Mouse (Mus musculus): Measurements from ENCODE around the gene 2700097O09Rik. TPM values are rescaled to one million over a fixed set of nuclear protein-coding genes. Genes with fewer than 3 reads are reported as not detected.

2700097O09Rik gene
- polyA plus RNA-seq, 1 experiment from 2014 or later = 31.8 TPM

GRCm38 (mm10) chr12:55060212-55060898 lies 19.6 kb downstream of the 2700097O09Rik start:
- no peak for ATAC-seq (ENCODE audit: low FRiP score, low read depth)
- 89% methylated on average over 6 of the region's 6 CpGs for WGBS

GRCm38 (mm10) chr12:55059812-55060211 lies 20.1 kb downstream of the 2700097O09Rik start:
- Histone ChIP-seq H3K4me1 (replicated peaks) (no peaks in the 10 kb centered on the region), H3K27me3 (no peaks in the 10 kb centered on the region), H3K9me3 (no peaks in the 10 kb centered on the region), H3K4me3 (no peak overlapping the region), H3K27ac (replicated peaks) (no peak overlapping the region), H3K36me3 (peaks cover 8% of the 10 kb centered on the region), H3K9ac (no peak overlapping the region), H3K4me2 (no peak overlapping the region)
- no peak for ATAC-seq (ENCODE audit: low FRiP score, low read depth)
- 85% methylated on average over 3 of the region's 3 CpGs for WGBS

More at GRCm38 (mm10) chr12:55060212-55060898, 19.6 kb downstream of the 2700097O09Rik start:
- H3K9me3 ChIP-seq = no peaks in the 10 kb centered on the region
- H3K4me3 ChIP-seq = no peak overlapping the region
- no peak overlapping the region for H3K9ac ChIP-seq
- peaks cover 8% of the 10 kb centered on the region for H3K36me3 ChIP-seq
- no peaks in the 10 kb centered on the region for H3K4me1 ChIP-seq (replicated peaks)
- no peak overlapping the region for H3K27ac ChIP-seq (replicated peaks)
- no peaks in the 10 kb centered on the region for H3K27me3 ChIP-seq
- H3K4me2 ChIP-seq = no peak overlapping the region

GRCm38 (mm10) chr12:55058865-55059615 lies 20.9 kb downstream of the 2700097O09Rik start:
- Histone ChIP-seq H3K4me1 (replicated peaks) (no peaks in the 10 kb centered on the region), H3K27ac (replicated peaks) (no peak overlapping the region)

GRCm38 (mm10) chr12:55056703-55057102 lies 23.2 kb downstream of the 2700097O09Rik start:
- WGBS = 89% methylated on average over 2 of the region's 2 CpGs

More at GRCm38 (mm10) chr12:55058865-55059615, 20.9 kb downstream of the 2700097O09Rik start:
- Histone ChIP-seq H3K9ac (no peak overlapping the region), H3K9me3 (no peaks in the 10 kb centered on the region), H3K4me3 (no peak overlapping the region), H3K36me3 (peaks cover 8% of the 10 kb centered on the region), H3K4me2 (no peak overlapping the region), H3K27me3 (no peaks in the 10 kb centered on the region)
- 71% methylated on average over 6 of the region's 6 CpGs for WGBS
- ATAC-seq (ENCODE audit: low FRiP score, low read depth) = no peak

GRCm38 (mm10) chr12:55054551-55055241 lies 25.2 kb downstream of the 2700097O09Rik start:
- H3K9me3 ChIP-seq = no peaks in the 10 kb centered on the region

More at GRCm38 (mm10) chr12:55056703-55057102, 23.2 kb downstream of the 2700097O09Rik start:
- H3K27ac ChIP-seq (replicated peaks) = no peak overlapping the region
- H3K4me3 ChIP-seq = no peak overlapping the region
- no peaks in the 10 kb centered on the region for H3K9me3 ChIP-seq
- H3K4me2 ChIP-seq = no peak overlapping the region
- no peaks in the 10 kb centered on the region for H3K4me1 ChIP-seq (replicated peaks)
- no peak overlapping the region for H3K9ac ChIP-seq
- no peaks in the 10 kb centered on the region for H3K27me3 ChIP-seq
- ATAC-seq (ENCODE audit: low FRiP score, low read depth) = no peak
- peaks cover 8% of the 10 kb centered on the region for H3K36me3 ChIP-seq

DNA sequence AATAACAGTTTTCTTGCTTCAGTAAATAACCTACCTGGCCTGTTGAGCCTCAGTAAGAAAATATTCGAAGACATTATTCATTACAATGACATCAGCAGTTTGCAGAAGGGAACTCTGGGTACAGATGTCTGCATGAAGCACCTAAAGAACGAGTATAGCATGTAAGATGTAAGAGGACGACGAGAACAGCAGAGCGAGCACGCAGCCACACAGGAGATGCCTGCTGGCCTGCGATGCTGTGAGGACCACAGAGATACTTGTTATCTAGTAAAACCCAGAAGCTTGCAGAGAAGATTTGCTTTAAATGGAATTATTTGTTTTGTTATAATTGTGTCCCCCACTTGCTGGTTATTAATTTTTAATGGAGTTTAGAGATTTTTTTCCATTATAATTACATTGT lies 26.6 kb downstream of the 2700097O09Rik start:
- H3K4me2 ChIP-seq = no peak overlapping the region
- no peak overlapping the region for H3K27ac ChIP-seq (replicated peaks)
- H3K36me3 ChIP-seq = no peaks in the 10 kb centered on the region
- H3K4me1 ChIP-seq (replicated peaks) = no peaks in the 10 kb centered on the region
- H3K4me3 ChIP-seq = no peak overlapping the region
- no peak overlapping the region for H3K9ac ChIP-seq
- WGBS = 88% methylated on average over 7 of the region's 7 CpGs
- ATAC-seq (ENCODE audit: low FRiP score, low read depth) = no peak
- no peaks in the 10 kb centered on the region for H3K27me3 ChIP-seq
- no peaks in the 10 kb centered on the region for H3K9me3 ChIP-seq

More at GRCm38 (mm10) chr12:55054551-55055241, 25.2 kb downstream of the 2700097O09Rik start:
- Histone ChIP-seq H3K4me2 (no peak overlapping the region), H3K9ac (no peak overlapping the region), H3K4me1 (replicated peaks) (no peaks in the 10 kb centered on the region), H3K36me3 (peaks cover 8% of the 10 kb centered on the region), H3K4me3 (no peak overlapping the region), H3K27me3 (no peaks in the 10 kb centered on the region), H3K27ac (replicated peaks) (no peak overlapping the region)
- ATAC-seq (ENCODE audit: low FRiP score, low read depth) = no peak
- WGBS = 91% methylated on average over 2 of the region's 2 CpGs

GRCm38 (mm10) chr12:55051210-55052173 lies 28.4 kb downstream of the 2700097O09Rik start:
- Histone ChIP-seq H3K36me3 (0 out of 2 replicates have a peak, but pooled peaks cover 4% of the 10 kb centered on the region), H3K27me3 (no peaks in the 10 kb centered on the region), H3K4me3 (no peak overlapping the region), H3K27ac (replicated peaks) (no peak overlapping the region), H3K9me3 (no peaks in the 10 kb centered on the region), H3K9ac (no peak overlapping the region), H3K4me1 (replicated peaks) (no peaks in the 10 kb centered on the region), H3K4me2 (no peak overlapping the region)
- WGBS = 95% methylated on average over 8 of the region's 8 CpGs
- ATAC-seq (ENCODE audit: low FRiP score, low read depth) = no peak

- Histone ChIP-seq H3K36me3 (0 out of 2 replicates have a peak, but pooled peaks cover 7% of the 10 kb centered on the region), H3K9ac (no peak overlapping the region), H3K27me3 (no peaks in the 10 kb centered on the region), H3K27ac (replicated peaks) (no peak overlapping the region), H3K4me1 (replicated peaks) (no peaks in the 10 kb centered on the region), H3K9me3 (no peaks in the 10 kb centered on the region), H3K4me3 (no peak overlapping the region), H3K4me2 (no peak overlapping the region)
- no peak for ATAC-seq (ENCODE audit: low FRiP score, low read depth)
- 95% methylated on average over 8 of the region's 8 CpGs for WGBS
Measured at GRCm38 (mm10) chr12:55049731-55050353, 30.1 kb downstream of the 2700097O09Rik start.

- H3K4me2 ChIP-seq = no peak overlapping the region
- H3K4me1 ChIP-seq (replicated peaks) = no peaks in the 10 kb centered on the region
- H3K27ac ChIP-seq (replicated peaks) = no peak overlapping the region
- no peaks in the 10 kb centered on the region for H3K36me3 ChIP-seq
- no peaks in the 10 kb centered on the region for H3K27me3 ChIP-seq
- no peak for ATAC-seq (ENCODE audit: low FRiP score, low read depth)
- H3K9me3 ChIP-seq = no peaks in the 10 kb centered on the region
- no peak overlapping the region for H3K9ac ChIP-seq
- no peak overlapping the region for H3K4me3 ChIP-seq
- WGBS = 81% methylated on average over 15 of the region's 15 CpGs
Measured at GRCm38 (mm10) chr12:55041011-55041410, 38.9 kb downstream of the 2700097O09Rik start.

GRCm38 (mm10) chr12:55027088-55027487 lies 52.8 kb downstream of the 2700097O09Rik start:
- 77% methylated on average over 3 of the region's 3 CpGs for WGBS
- Histone ChIP-seq H3K27me3 (no peaks in the 10 kb centered on the region), H3K9ac (no peak overlapping the region), H3K4me1 (replicated peaks) (no peaks in the 10 kb centered on the region), H3K9me3 (no peaks in the 10 kb centered on the region), H3K4me2 (no peak overlapping the region), H3K4me3 (no peak overlapping the region), H3K27ac (replicated peaks) (no peak overlapping the region), H3K36me3 (no peaks in the 10 kb centered on the region)
- no peak for ATAC-seq (ENCODE audit: low FRiP score, low read depth)

DNA sequence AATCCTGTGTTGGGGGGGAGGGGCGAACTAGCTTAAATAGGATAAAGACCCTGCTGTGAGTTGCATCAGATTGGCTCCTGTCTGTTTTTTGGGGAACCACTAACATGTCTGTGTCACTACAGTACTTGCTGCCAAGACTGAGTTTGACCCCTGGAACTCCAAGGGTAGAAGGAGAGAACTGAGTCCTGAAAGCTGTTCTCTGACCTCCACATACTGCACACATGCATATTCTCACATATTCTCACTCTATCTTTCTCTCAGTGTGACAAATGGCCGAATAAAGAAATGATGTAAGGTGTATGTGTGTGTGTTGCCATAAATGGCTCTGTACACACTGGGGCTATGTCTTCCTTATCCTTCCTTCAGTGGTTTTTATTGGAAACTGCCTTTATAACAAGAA lies 56.6 kb downstream of the 2700097O09Rik start:
- H3K9ac ChIP-seq = no peak overlapping the region
- no peak overlapping the region for H3K4me2 ChIP-seq
- no peaks in the 10 kb centered on the region for H3K27me3 ChIP-seq
- 79% methylated on average over 2 of the region's 2 CpGs for WGBS
- no peak overlapping the region for H3K27ac ChIP-seq (replicated peaks)
- no peaks in the 10 kb centered on the region for H3K36me3 ChIP-seq
- ATAC-seq (ENCODE audit: low FRiP score, low read depth) = no peak
- H3K4me3 ChIP-seq = no peak overlapping the region
- no peaks in the 10 kb centered on the region for H3K4me1 ChIP-seq (replicated peaks)
- no peaks in the 10 kb centered on the region for H3K9me3 ChIP-seq

Measured in hindbrain, embryonic 15.5 days (tissue).